12 mouse cellular contexts compared by ENCODE assay signal in the genomic region with DNA sequence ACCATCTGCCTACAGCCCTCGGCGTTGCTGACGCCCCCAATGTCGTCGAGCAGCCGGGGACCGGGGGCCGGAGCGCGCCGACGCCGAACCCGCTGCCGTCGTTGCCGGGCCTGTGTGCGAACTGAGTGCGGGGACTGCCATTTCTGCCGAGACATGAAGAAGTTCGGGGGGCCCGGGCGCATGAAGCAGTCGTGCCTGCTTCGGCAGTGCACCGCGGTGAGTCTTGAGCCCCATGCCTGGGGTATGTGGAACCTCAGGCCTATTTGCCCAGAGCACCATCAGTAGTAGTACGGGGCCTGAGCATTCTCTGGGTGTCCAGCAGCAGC. TPM values are rescaled to one million over a fixed set of nuclear protein-coding genes. Genes with fewer than 3 reads are reported as not detected.
DNase-seq lines count a peak whose midpoint lies in the region; ATAC-seq lines count a peak whose summit lies in the region.
"Had no signal": no experiment of that assay in that cellular context is flagged by ENCODE, and none has a peak within 500 bp of the region (broad histone marks: within the 10 kb centered on the region; RNA-seq: fewer than 3 reads in every experiment).

No protein-coding gene starts in this region.

- no peaks in the 10 kb centered on the region for H3K9me3 ChIP-seq in heart, embryonic 13.5 days
- no peaks in the 10 kb centered on the region for H3K9me3 ChIP-seq in limb, embryonic 13.5 days
- no peaks in the 10 kb centered on the region for H3K9me3 ChIP-seq in stomach, embryonic 15.5 days

- peaks cover 53% of the 10 kb centered on the region for H3K36me3 ChIP-seq in heart, embryonic 13.5 days
- H3K36me3 ChIP-seq in limb, embryonic 13.5 days: peaks cover 54% of the 10 kb centered on the region
- H3K36me3 ChIP-seq in stomach, embryonic 15.5 days: peaks cover 49% of the 10 kb centered on the region

- H3K4me2 ChIP-seq in heart, embryonic 13.5 days: peak overlapping the region; percentile 93
- peak overlapping the region; percentile 85 for H3K4me2 ChIP-seq in limb, embryonic 13.5 days (replicated peaks)
- H3K4me2 ChIP-seq in stomach, embryonic 15.5 days: peak overlapping the region; percentile 87

- peaks cover 25% of the 10 kb centered on the region for H3K4me1 ChIP-seq in heart, embryonic 13.5 days
- H3K4me1 ChIP-seq in limb, embryonic 13.5 days: peaks cover 27% of the 10 kb centered on the region
- H3K4me1 ChIP-seq in stomach, embryonic 15.5 days: peaks cover 19% of the 10 kb centered on the region

- intact Hi-C loops in left cerebral cortex, postnatal 36 days (cut with DNase I): no loop called here

- 91% methylated on average over 28 of the region's 28 CpGs for WGBS in heart, embryonic 13.5 days
- WGBS in limb, embryonic 13.5 days: 92% methylated on average over 28 of the region's 28 CpGs
- 89% methylated on average over 28 of the region's 28 CpGs for WGBS in stomach, embryonic 15.5 days

- no peaks in the 10 kb centered on the region for H3K27me3 ChIP-seq in heart, embryonic 13.5 days (replicated peaks)
- no peaks in the 10 kb centered on the region for H3K27me3 ChIP-seq in limb, embryonic 13.5 days
- H3K27me3 ChIP-seq in stomach, embryonic 15.5 days (replicated peaks): no peaks in the 10 kb centered on the region

- H3K27ac ChIP-seq in heart, embryonic 13.5 days (replicated peaks): no peak overlapping the region
- no peak overlapping the region for H3K27ac ChIP-seq in limb, embryonic 13.5 days
- no peak overlapping the region for H3K27ac ChIP-seq in stomach, embryonic 15.5 days
- H3K27ac ChIP-seq: liver, embryonic 14.5 days had no signal

- H3K4me3 ChIP-seq in heart, embryonic 13.5 days: 0 out of 2 replicates have a peak overlapping the region, but pooled peaks have one; percentile 7
- H3K4me3 ChIP-seq in limb, embryonic 13.5 days: peak overlapping the region; percentile 96
- no peak overlapping the region for H3K4me3 ChIP-seq in stomach, embryonic 15.5 days (replicated peaks)

- H3K9ac ChIP-seq in heart, embryonic 13.5 days: peak overlapping the region; percentile 29; the same call in 1 of the 2 replicates
- H3K9ac ChIP-seq in limb, embryonic 13.5 days: peak overlapping the region; percentile 92; the same call in 1 of the 2 replicates
- no peak overlapping the region for H3K9ac ChIP-seq in stomach, embryonic 15.5 days
- H3K9ac ChIP-seq: liver, embryonic 14.5 days had no signal

- no peak for DNase-seq in heart, adult 18-20 months
- peak; percentile 28 for DNase-seq in thymus, postnatal 4 days
- DNase-seq in thymus, postnatal 14 days: no peak
- DNase-seq in left cerebral cortex, postnatal 36 days (ENCODE audit: low spot score in 2 of 2): no peak
- DNase-seq: kidney, postnatal 4 days; retina, postnatal 1 day had no signal

- no peak for ATAC-seq in heart, embryonic 13.5 days (ENCODE audit: extremely low read depth, insufficient number of reproducible peaks, low FRiP score, low TSS enrichment)
- no peak for ATAC-seq in limb, embryonic 13.5 days (ENCODE audit: low FRiP score, low read depth)
- no peak for ATAC-seq in stomach, embryonic 15.5 days (ENCODE audit: insufficient read depth, low FRiP score, low read depth)
- no peak for ATAC-seq in monocyte, adult 5-6 weeks (replicated peaks; ENCODE audit: insufficient number of reproducible peaks, low FRiP score, low TSS enrichment, poor library complexity, severe bottlenecking)

RNA-seq across cellular contexts. Expression of gene Fbxl19, which starts 3.9 kb away (rescaled TPM):
- polyA plus RNA-seq in heart, embryonic 13.5 days (2015; fragmentation: Nextera tagmentation; extraction: Ambion mirVana): 1.8 and 3.0 TPM in 2 replicates
- 1 to 10 TPM; 3.3 to 4.0 TPM for total RNA-seq in heart, adult 18-20 months (2021)
- polyA plus RNA-seq in limb, embryonic 13.5 days (2015; fragmentation: Nextera tagmentation; extraction: Ambion mirVana): 6.7 TPM in 2 replicates
- 3.8 and 4.8 TPM in 2 replicates for polyA plus RNA-seq in stomach, embryonic 15.5 days (2015; fragmentation: Nextera tagmentation; extraction: Ambion mirVana)
- total RNA-seq in monocyte, adult 5-6 weeks (2017): 2.1 to 8.5 TPM (median 3.1 TPM) in 3 replicates
- total RNA-seq in left cerebral cortex, postnatal 36 days (2021): 10 to 100 TPM; 73.2 to 84.6 TPM

RNA-seq across cellular contexts. Expression of gene Ctf2, which starts 16.2 kb away (rescaled TPM):
- 0.08 TPM in 1 of 2 replicates, not detected in the other for polyA plus RNA-seq in heart, embryonic 13.5 days (2015; fragmentation: Nextera tagmentation; extraction: Ambion mirVana)
- total RNA-seq in heart, adult 18-20 months (2021): not detected
- 0.46 and 0.50 TPM in 2 replicates for polyA plus RNA-seq in limb, embryonic 13.5 days (2015; fragmentation: Nextera tagmentation; extraction: Ambion mirVana)
- 0.24 and 0.26 TPM in 2 replicates for polyA plus RNA-seq in stomach, embryonic 15.5 days (2015; fragmentation: Nextera tagmentation; extraction: Ambion mirVana)
- total RNA-seq in monocyte, adult 5-6 weeks (2017): 0.64 to 0.76 TPM in 2 of 3 replicates, not detected in the other
- total RNA-seq in left cerebral cortex, postnatal 36 days (2021): not detected
- polyA plus RNA-seq: frontal cortex, adult 2 months had no signal

RNA-seq across cellular contexts. Expression of gene Orai3, which starts 21.4 kb away (rescaled TPM):
- polyA plus RNA-seq in heart, embryonic 13.5 days (2015; fragmentation: Nextera tagmentation; extraction: Ambion mirVana): 15.8 and 15.9 TPM in 2 replicates
- total RNA-seq in heart, adult 18-20 months (2021): 10 to 100 TPM; 20.5 to 26.4 TPM
- polyA plus RNA-seq in limb, embryonic 13.5 days (2015; fragmentation: Nextera tagmentation; extraction: Ambion mirVana): 20.1 and 20.8 TPM in 2 replicates
- polyA plus RNA-seq in stomach, embryonic 15.5 days (2015; fragmentation: Nextera tagmentation; extraction: Ambion mirVana): 29.2 and 29.6 TPM in 2 replicates
- 31.9 to 44.5 TPM (median 35.2 TPM) in 3 replicates for total RNA-seq in monocyte, adult 5-6 weeks (2017)
- 10 to 100 TPM; 18.9 to 25.4 TPM for total RNA-seq in left cerebral cortex, postnatal 36 days (2021)

RNA-seq across cellular contexts. Expression of gene Setd1a, which starts 28.3 kb away (rescaled TPM):
- 12.6 and 17.0 TPM in 2 replicates for polyA plus RNA-seq in heart, embryonic 13.5 days (2015; fragmentation: Nextera tagmentation; extraction: Ambion mirVana)
- 10 to 100 TPM; 15.8 to 19.5 TPM for total RNA-seq in heart, adult 18-20 months (2021)
- 28.1 and 30.8 TPM in 2 replicates for polyA plus RNA-seq in limb, embryonic 13.5 days (2015; fragmentation: Nextera tagmentation; extraction: Ambion mirVana)
- 21.1 and 25.0 TPM in 2 replicates for polyA plus RNA-seq in stomach, embryonic 15.5 days (2015; fragmentation: Nextera tagmentation; extraction: Ambion mirVana)
- 5.2 to 14.9 TPM (median 7.7 TPM) in 3 replicates for total RNA-seq in monocyte, adult 5-6 weeks (2017)
- total RNA-seq in left cerebral cortex, postnatal 36 days (2021): 10 to 100 TPM; 40.0 to 53.4 TPM

RNA-seq across cellular contexts. Expression of gene Ctf1, which starts 35.7 kb away (rescaled TPM):
- 4.6 TPM in 2 replicates for polyA plus RNA-seq in heart, embryonic 13.5 days (2015; fragmentation: Nextera tagmentation; extraction: Ambion mirVana)
- 1 to 10 TPM; 8.8 to 9.7 TPM for total RNA-seq in heart, adult 18-20 months (2021)
- 28.3 and 31.6 TPM in 2 replicates for polyA plus RNA-seq in limb, embryonic 13.5 days (2015; fragmentation: Nextera tagmentation; extraction: Ambion mirVana)
- 15.6 and 17.0 TPM in 2 replicates for polyA plus RNA-seq in stomach, embryonic 15.5 days (2015; fragmentation: Nextera tagmentation; extraction: Ambion mirVana)
- not detected in 3 replicates for total RNA-seq in monocyte, adult 5-6 weeks (2017)
- 1 to 10 TPM; 2.4 to 2.5 TPM for total RNA-seq in left cerebral cortex, postnatal 36 days (2021)
